Mouse (Mus musculus) brain, embryonic 14.5 days (tissue): ENCODE measurements around the gene Gm21972.

Experiments used
- CTCF ChIP-seq: fragments of 200-500 bp; IDR thresholded peaks from 2 replicates; pipeline ENCODE4 v1.5.1; 2012; ENCODE audit warnings: inconsistent platforms, mild to moderate bottlenecking, moderate library complexity, borderline replicate concordance; ENCODE audit not compliant: insufficient read depth, insufficient read length; ENCODE audit errors: extremely low read depth
- POLR2A ChIP-seq: fragments of 200-500 bp; IDR thresholded peaks from 2 replicates; pipeline ENCODE4 v1.6.1; 2012; ENCODE audit warnings: mild to moderate bottlenecking, inconsistent platforms, borderline replicate concordance; ENCODE audit not compliant: poor library complexity, insufficient read depth, insufficient read length, severe bottlenecking; ENCODE audit errors: extremely low read depth

- TF ChIP-seq CTCF = no peak
- TF ChIP-seq POLR2A = no peak
Measured at GRCm38 (mm10) chr1:86148161-86148560, 14.7 kb downstream of the Gm21972 start.
